Mouse (Mus musculus): ENCODE results near the gene Gas6.
A peak's percentile ranks its signal among the peaks of the same experiment; 100 is the strongest.

Gene Gas6

DNA sequence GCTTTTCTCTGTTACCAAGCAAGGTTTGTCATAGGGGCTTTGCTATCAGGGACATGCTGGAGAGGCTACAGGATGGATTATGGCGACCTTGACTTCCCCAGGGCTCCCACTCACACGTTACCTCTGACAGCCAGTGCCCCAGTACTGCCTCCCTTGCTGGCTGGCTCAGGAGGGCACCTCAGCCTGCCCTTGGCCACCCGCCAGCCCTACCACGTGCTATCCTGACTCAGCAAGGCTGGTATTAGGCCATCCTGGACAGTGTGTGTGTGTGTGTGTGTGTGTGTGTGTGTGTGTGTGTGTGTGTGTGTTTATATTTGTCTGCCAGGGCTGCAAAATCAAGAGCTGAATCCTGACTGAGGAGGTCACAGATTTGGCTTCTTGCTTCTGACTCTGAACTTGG is 12.6 kb upstream of the Gas6 start:
- peak in 1 of 2 experiments; percentile 38 for DNase-seq (ENCODE audit: low spot score in 2 of 2)

DNA sequence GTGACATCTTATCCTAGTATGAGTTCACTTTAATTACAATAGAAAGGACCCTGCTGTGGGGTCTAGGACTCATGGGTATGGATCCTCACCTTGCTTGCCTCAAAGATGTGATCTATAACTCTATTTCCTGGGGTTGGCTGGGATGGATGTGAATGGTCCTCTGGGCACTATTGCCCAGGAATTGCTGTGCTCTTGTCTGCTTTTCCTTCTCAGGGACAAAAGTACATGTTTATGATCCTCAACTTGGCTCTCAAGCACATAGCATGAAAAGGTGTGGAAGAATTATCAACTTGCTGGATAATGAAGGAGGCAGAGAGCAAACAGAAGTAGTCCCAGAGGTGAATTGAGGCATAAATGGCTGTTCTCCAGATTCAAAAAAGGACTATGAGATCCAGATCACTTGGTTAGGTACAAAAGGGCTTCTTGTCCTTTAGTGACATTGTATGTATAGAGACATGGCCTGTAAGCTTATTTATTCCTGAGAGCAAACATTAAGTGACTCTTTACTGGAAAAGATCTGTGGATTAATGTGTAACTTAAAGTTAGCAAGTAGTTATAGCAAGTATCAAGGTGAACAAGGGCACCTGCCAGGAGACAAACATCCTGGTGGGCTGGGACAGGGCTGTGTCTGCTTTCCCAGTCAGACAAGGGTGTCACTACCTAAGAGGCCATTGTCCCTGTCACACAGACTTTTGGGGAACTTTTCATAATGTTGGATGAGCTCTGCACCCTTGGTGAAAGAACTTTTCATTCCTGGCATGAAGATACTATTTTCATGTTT is 10.8 kb upstream of the Gas6 start:
- DNase-seq (ENCODE audit: low spot score in 2 of 2) = no peak

DNA sequence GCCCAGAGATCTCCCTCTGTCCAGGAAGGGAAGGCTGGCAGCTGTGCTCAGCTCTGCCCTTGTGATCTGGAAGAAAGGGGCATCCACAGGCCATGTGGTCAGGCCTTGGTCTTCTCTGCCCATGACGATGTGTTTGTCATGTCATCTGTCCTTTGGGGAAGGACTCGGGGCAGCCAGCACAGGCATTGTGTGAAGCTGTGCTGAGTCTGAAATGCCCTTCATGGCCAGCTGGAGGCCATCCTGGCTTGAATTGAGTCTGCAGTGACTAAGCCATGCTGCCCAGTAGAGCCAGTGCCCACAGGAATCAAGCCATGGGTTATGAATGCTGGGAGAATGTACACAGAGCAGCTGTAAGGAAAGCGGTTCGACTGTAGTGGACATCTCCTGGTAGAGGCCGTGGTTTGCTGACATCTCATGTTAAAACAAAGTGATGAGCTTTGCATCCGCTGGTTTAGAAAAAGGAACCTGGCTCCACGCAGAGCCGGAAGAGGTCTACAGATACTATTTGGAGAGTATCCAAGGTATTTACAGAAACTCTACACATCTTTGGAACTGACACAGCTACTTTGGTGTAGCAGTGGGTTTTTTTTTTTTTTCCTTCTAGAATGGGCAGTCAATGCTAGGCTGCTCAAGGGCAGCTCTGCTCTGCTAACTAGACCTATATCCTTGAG is 9.8 kb upstream of the Gas6 start:
- DNase-seq (ENCODE audit: low spot score in 2 of 2) = no peak

DNA sequence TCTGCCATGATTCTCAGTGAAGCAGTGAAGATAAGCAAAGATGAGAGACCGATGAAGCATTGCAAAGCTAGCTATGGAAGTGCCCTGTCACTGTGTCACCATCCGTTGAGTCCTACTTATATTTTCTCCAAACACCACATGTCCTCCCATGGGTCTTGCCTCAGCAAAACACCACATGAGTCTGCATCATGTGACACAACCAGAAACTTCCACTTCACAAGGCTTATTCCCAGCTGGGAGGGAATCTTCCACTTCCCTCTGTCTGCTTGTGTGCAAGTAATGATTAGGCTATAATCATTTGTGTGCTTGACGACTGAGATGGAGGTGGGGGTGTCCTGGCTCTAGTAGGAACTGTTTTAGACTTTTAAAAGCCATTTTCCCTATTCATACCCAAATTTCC is 6.9 kb upstream of the Gas6 start:
- no peak for DNase-seq (ENCODE audit: low spot score in 2 of 2)

DNA sequence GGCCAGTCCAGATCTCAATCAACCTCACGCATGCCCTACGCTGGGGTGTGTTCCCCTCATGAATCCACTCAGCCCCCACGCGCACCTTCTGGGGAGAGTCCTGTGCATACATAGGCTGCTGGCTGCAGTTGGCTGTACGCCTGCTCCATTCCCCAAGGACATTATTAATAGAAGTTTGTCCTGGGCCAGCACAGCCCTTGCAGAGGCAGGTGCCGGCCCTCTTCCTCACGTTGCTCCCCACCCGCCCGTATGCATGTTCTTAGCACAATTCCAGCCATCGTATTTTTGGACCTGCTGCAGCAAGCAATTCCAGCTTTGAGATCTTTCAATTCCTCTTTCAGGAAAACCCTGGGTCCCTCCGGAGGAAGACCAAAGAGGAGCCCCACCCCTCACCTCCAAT is 1.3 kb downstream of the Gas6 start:
- DNase-seq (ENCODE audit: low spot score in 2 of 2) = no peak

DNA sequence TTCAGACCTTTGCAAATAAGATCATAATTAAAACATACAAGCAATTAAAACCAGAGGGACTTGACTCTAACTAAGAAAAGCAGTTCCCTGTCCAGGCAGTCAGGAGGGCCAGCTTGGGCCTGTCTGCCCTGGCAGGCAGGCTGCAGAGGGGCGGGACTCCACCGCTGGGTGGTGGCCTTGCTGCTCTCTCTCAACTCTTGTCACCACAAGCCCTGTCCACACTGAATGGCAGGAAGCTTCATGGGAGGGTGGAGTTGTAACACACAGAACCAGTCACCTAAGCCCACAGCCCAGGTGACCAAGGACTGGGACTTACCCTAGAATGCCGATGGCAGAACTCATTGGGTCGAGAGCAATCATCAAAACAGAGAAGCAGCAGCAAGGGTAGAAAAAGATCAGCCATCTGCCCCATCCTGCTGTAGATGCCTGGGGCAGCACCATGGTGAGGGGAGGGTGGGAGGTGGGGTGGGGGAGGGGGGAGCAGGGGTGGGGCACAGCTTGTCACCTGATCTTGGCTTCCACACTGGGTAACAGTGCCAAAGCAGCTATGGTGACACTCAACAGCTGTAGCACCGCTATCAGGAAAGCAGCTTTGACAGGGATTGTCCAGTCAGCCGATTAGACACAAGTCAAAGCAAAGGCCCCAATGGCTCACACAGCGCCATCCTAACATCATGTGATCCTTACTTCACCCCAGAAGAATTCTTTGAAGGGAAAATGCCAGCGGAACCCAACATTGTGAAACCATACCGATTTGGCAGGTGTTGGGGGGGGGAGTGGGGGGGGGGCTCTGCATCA is 1.9 kb downstream of the Gas6 start:
- DNase-seq (ENCODE audit: low spot score in 2 of 2) = no peak

DNA sequence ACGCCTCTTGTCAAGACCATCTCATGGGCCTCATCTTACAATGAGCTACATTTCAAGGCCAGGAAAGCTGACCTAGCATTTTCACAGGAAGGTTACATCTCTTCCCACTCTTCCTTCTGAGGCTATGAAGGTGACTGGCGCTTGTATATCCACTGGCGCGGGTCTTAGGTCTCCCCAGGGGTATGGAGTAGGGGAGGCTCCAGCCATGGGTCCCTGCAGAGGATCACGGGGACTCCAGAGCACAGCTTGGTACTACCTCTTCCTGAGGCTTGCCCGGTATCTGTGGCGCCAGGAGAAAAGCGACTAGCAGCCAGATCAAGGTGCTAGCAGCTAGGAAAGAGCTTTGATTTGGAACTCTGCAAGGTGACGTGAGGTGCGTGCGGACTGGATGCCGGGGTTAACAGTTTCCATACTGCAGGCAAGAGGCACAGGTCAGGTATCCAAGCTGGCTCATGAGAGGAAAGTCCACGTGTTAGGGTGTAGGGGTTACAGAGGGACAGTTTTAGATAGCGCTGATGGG is 2.7 kb downstream of the Gas6 start:
- no peak for DNase-seq (ENCODE audit: low spot score in 2 of 2)

DNA sequence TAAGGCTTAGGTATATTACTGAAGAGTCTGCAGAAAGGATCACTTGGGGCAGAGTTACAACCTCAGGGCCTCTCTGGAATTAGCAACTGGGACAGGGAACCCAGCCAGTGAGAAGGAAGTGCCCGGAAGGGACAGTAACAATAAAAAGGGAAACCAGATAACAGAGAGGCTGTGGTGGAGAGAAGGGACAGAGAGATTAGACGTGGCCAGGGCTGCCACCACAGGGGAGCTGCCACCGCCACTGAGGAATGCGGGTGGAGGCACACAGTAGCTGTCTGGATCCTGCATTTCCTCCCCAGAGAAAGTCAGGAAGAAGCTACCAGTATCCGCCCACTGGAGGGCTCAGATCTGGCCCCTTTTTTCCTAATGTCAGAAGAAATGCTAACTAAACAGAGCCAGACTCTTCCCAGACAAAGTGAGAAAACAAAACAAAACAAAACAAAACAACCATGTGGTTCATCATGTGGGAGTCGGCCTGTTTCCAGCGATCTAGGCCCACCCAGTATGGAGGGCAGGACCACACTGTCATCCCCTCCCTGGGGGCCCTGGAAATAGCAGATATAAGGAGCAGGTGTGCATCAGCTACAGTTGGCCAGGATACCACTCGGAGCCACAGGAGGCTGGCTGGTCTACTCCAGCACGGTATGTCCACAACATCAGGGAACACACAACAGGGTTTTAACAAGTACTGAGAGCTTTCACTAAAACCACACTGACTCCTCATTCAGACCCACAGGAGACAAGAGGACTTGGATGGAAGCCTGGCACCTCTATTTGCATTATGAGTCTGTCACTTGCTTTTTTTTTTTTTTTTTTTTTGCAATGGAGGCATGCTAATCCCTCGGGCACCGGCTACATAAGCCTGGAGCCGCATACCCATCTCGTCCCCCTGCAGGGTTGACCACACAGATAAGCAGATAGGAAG is 4.0 kb downstream of the Gas6 start:
- no peak for DNase-seq (ENCODE audit: low spot score in 2 of 2)

DNA sequence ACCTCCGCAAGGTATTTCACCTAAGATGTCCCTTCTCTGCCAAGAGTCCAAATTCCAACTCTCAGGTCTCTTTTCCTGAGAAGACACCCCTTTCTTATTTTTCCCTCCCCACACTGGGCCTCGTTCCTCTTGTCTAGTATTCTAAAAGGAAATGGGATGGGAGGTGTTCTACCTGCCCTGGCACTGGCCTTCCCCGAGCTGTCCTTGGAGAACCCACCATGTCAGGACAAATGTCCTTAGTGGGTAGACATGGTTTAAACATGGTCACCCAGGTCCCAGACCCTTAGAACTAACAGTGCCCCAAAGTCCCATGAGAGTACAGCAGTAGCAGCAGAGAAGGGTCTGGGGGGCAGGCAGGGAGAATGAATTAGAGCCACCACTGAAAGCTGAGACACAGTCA is 4.9 kb downstream of the Gas6 start:
- DNase-seq (ENCODE audit: low spot score in 2 of 2) = no peak

DNA sequence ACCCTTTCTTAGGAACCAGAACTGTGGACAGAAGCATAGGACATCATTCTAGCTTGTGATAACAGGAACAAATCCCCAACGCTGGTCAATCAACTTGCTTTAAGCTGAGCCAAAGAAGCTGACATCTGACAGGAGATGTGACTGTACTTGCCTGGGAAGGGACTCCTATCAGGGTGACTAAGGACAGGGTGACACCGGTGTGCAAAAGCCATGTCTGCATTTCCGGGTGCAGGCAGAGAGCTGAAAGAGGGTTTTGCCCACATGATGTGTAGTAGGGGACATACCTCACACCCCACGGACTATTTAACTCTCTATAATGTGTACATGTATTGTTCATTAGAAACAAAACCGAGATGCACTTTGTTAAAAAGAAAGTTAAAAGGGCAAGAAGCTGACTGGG is 11.1 kb downstream of the Gas6 start:
- DNase-seq (ENCODE audit: low spot score in 2 of 2) = no peak

DNA sequence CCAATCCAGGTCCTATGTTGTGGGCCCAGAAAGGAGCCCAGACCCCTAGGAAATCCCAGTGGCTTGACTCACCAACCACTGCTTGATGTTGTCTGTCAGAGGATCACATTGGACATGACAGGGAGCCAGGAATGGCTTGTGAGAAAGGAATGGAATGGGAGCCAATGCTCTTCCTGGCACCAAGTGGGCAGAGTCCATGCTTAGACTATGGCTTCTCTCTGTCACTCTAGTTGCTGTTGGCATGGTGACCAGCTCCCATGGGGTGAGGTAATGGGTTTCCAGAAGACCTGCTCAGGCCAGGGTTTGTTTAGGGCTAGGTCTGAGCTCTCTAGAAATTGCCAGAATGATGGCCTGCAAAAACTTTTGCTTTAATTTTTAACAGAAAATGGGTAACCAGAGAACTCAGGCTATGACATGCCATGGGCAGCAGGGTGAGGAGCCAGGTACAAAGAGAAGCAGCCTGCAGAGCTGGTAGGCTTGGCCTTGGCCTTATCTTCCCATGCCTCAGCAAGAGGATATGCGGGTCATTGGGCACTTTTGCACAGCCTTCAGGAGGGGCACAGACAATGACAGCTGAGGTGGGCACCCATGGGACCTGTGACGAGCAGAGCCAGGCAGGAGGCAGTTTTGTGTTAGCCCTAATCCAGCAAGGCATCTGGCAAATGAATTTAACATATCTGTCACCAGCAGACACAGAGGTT is 12.0 kb downstream of the Gas6 start:
- no peak for DNase-seq (ENCODE audit: low spot score in 2 of 2)

DNA sequence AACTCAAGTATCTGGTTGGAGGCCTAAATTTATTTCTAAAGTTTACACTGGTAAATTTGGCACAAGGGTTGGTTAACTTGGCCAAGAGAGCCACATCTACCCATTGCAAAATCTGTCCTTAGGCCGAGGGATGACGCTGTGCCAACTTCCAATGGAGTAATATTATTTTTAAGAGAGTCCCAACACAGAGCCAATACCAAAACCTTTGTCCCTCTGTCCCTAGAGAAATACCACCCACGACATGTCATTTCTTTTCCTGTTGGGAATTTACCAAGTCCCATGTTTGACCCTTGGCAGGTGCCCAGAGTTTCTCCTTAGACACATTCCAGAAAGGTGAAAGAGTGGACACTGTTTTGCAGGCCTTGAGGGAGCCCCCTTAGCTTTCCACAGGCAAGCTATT is 12.7 kb downstream of the Gas6 start:
- DNase-seq (ENCODE audit: low spot score in 2 of 2) = no peak

DNA sequence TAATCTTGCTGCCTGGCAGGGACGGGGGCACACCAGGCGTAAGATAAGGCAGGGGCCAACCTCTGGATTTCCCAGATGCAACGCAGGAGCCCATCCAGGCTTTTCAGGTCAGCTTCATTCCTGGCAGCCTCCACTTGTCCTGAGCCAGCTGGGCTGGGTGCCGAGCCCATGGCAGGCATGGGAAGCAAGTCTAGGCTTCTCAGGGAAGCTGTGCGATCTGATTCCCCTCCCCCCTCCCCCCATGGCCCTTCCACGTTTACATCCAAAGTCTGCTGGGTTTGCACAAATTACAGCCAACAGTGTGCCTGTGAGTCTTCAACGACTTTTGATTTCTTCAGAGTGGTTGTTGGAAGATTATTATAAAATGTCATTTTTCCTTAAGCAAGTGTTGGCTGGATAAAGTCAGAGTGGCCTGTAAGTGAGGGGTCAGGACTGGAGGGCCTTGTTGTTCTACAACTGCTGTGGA is 13.2 kb downstream of the Gas6 start:
- DNase-seq (ENCODE audit: low spot score in 2 of 2) = no peak

DNA sequence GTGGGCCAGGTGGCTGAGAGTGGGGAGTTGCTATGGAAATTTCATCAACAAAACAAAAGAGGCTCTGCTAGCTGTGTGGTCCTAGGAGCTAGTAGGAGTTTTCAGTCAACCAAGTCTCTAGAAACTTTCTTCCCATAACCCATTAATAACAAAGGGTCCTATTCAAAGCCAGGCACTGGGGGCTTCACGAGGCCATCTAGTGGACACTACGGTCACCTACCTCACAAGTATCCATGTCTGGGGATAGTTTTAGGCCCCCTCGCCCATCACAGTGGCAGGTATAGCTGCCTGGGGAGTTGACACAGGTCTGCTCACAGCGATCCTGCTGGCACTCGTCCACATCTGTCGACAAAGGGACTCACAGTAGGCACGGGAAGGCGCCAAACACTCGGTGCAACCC is 18.4 kb downstream of the Gas6 start:
- DNase-seq (ENCODE audit: low spot score in 2 of 2) = no peak

DNA sequence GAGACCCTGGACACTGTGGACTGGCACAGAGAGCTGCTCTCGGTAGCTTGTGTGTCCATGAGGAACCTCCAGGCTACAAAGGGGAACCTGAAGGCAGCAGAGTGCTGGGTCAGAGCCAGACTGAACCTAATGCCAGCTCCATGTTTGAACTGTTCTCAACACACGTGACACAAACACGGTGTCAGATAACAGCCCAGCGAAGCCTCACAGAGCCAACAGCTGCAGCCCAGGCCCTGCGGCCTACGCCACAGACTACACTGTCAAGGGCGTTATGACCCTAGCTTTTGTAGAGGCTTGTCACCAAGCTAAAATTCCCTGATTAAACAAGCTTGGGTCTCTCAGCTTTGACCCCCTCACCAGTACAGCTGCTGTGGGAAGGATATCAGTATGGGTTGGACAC is 22.0 kb downstream of the Gas6 start:
- no peak for DNase-seq (ENCODE audit: low spot score in 2 of 2)

DNA sequence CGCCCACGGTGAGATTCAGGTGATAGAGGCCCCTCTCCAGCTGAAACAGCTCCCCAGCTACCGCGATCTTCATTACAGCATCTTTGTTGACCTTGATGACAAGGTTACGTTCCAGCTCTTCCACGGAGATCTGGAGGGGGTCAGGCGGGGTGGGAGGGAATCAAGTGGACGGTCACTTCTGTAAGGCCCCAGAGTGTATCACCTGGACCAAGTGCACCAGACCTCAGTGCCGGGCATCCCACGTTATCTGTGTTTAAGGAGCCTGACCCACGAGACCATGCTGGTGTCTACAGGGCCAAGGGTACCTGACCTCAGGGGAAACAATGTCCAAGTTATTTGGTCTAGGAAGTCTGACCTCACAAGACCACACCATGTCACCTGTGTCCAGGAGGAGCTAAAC is 22.8 kb downstream of the Gas6 start:
- no peak for DNase-seq (ENCODE audit: low spot score in 2 of 2)

DNA sequence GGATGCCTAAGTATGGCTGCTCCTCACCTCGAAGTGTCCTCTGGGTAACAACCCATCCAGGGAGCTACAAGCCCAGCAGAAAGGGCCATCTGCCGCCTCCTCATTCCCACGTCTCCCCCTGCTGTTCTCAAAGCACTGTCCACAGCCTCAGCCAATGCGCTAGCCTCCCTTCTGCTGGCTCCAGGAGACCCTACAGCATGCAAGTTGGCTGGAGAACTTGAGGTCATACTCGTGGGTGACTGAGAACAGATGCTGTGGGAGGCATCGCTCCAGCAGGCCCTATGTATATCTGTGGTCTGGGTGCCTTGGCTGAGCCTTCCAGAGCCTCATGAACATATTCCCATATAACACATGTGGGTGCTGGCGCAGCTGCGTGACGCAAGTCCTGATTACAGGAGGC is 25.6 kb downstream of the Gas6 start:
- DNase-seq (ENCODE audit: low spot score in 2 of 2) = no peak

DNA sequence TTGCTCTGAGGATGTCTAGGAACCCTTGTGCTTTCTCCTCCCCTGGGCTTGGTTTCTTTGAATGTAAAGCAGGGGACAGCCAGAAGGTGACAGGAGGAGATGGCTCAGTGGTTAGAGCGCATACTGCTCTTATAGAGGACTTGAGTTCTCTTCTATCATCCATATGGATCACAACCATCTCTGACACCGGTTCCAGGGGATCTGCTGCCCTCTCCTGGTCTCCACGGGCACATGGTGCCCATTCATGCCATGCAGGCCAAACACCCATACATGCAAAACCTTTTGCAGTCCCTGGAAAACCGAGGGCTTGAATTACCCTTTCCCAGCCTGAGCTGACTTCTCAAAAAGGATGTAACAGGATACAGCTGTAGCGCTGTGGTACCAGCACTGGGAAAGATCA is 27.3 kb downstream of the Gas6 start:
- DNase-seq (ENCODE audit: low spot score in 2 of 2) = no peak

DNA sequence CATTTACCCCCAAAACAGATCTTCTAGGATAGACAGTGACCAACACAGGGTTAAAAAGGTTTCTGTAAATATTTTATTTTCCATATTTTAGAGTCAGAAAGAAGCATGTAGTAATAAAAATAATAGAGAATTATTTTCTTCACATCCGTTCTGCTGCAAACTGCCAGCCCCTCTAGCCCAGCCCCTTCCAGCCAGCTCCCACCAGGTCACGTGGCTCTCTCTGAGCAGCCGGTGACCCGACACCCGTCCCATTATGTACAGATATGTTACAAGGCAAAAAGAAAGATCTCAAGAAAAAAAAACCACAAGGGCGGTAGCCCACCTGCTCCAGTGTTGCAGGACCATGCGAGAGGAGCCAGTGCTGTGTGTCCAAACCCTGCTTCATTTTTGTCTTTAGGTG is 29.0 kb downstream of the Gas6 start:
- DNase-seq (ENCODE audit: low spot score in 2 of 2) = no peak

DNA sequence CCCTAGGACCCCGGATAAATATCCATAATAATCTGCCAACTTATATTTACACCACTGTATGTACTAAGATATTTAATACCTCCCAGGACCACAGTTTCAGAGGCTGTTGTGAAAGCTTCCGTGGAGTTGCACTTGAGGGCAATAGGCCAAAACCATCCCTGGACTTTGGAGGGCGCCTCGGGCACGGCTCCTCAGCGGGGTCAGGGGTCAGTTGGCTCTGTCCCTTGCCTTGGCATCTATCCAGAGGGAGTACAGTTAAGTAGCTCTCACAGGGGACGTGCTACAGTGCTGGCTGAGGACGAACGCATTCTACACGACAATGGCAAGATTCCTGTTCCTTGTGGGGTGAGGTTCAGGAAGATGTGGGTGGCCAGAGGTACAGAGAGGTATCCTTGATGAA is 31.9 kb downstream of the Gas6 start:
- DNase-seq (ENCODE audit: low spot score in 2 of 2) = peak in 1 of 2 experiments; percentile 22

DNA sequence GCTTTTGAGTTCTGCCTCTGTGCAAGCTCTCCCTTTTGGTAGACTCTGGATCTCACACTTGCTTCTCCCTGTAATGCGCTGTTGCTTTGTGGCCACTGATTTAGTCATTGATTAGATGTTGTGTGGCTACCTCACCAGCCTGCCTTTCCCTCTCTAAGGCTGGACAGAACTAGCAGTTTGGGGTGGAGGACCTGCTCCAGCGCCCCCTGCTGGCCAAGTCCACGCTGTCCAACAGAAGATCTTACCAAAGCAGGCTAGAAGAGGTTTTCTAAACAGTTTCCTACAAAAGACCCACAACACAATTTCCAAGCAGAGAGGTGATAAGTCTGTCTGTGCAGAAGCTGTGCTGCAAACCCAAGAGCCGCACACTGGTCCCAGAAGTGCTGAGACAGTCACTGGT is 32.4 kb downstream of the Gas6 start:
- DNase-seq (ENCODE audit: low spot score in 2 of 2) = peak; percentile 43 to 86
